In the genomic region with DNA sequence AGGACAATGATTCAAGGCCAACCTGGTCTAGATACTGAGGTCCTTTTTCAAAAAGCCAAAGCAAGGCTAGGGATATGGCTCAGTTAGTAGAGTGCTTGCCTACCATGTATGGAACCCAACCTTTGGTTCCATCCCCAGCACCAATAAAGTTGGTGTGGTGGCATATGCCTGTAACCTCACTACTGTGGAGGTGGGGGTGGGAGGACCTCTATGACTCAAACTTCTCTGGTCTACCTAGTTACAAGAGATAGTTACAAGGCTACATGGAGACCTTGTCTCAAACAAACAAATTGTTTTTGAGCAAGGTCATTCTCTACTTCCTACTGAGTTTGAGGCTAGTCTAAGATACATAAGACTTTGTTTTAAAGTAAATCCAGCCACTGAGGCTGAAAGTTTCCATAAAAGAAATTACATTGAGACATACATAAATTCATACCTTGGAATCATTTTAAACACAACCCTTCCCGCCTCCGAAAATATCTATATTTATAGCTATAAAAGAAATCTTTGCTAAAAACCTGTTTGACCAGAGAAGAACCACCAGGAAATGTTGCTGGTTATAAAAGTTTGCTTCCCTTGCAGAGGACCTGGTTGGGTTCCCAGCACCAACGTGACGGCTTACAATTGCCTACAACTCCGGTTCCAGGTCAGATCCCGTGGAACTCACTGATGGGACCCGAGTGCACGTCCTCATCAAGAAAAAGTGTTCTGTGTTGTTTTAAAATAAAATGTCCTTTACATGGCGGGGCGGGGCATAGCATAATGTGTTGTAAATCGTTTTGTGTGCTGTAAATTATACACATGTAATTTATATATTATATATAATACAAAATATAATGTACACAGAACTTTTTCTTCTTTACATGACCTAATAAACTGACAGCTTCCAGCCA, we compare ENCODE assay signal across 8 mouse cellular contexts. TPM values are rescaled to one million over a fixed set of nuclear protein-coding genes. Genes with fewer than 3 reads are reported as not detected.
DNase-seq lines count a peak whose midpoint lies in the region; ATAC-seq and TF ChIP-seq lines count a peak whose summit lies in the region.

No protein-coding gene starts in this region.

- intact Hi-C loops in gastrocnemius, postnatal 14 days (cut with DNase I; ENCODE audit: low total_unique reads) = no loop called here

- no peaks in the 10 kb centered on the region for H3K36me3 ChIP-seq in thymus, adult 2 months (ENCODE audit: control insufficient read depth, insufficient read depth, low read length)
- H3K36me3 ChIP-seq in kidney, embryonic 14.5 days (ENCODE audit: control insufficient read depth, insufficient read depth, low read length) = no peaks in the 10 kb centered on the region; the same call in 1 of the 2 replicates
- H3K36me3 ChIP-seq in liver, embryonic 14.5 days (replicated peaks; ENCODE audit: control insufficient read depth, insufficient read depth, low read depth) = no peaks in the 10 kb centered on the region; the same call in 1 of the 2 replicates

- peak; percentile 23 for DNase-seq in thymus, adult 2 months
- no peak for DNase-seq in thymus, postnatal 0 days (ENCODE audit: low spot score)
- DNase-seq in cerebellum, adult 9-11 months = peak; percentile 53
- DNase-seq in gastrocnemius, postnatal 14 days = peak; percentile 6
- DNase-seq in liver, embryonic 14.5 days (ENCODE audit: low read depth in 3 of 3, low spot score in 3 of 3) = no peak
- DNase-seq in right cerebral cortex, adult 18-20 months = peak; percentile 9

- peak overlapping the region; percentile 33 for H3K4me3 ChIP-seq in thymus, adult 2 months (ENCODE audit: control insufficient read depth, insufficient read depth, low read length)
- H3K4me3 ChIP-seq in kidney, embryonic 14.5 days (ENCODE audit: low read length) = peak overlapping the region; percentile 87
- peak overlapping the region; percentile 71 to 88 for H3K4me3 ChIP-seq in liver, embryonic 14.5 days (ENCODE audit: insufficient read depth in 1 of 2, low read depth in 2 of 2, low read length in 2 of 2)

- H3K4me2 ChIP-seq in kidney, embryonic 14.5 days (replicated peaks; ENCODE audit: low read depth, low read length) = peak overlapping the region; percentile 74
- peak overlapping the region; percentile 81 for H3K4me2 ChIP-seq in liver, embryonic 14.5 days (ENCODE audit: low read depth)

- H3K4me1 ChIP-seq in thymus, adult 2 months (replicated peaks; ENCODE audit: control insufficient read depth, insufficient read depth, low read length) = peaks cover 10% of the 10 kb centered on the region
- 0 out of 2 replicates have a peak, but pooled peaks cover 10% of the 10 kb centered on the region for H3K4me1 ChIP-seq in kidney, embryonic 14.5 days (ENCODE audit: control insufficient read depth, insufficient read depth, low read length)
- H3K4me1 ChIP-seq in liver, embryonic 14.5 days (replicated peaks; ENCODE audit: control insufficient read depth in 2 of 2, insufficient read depth in 2 of 2, low read length in 1 of 2) = peaks cover 9 to 16% of the 10 kb centered on the region in 2 experiments

- TF ChIP-seq POLR2A in thymus, adult 2 months (IDR thresholded peaks at IDR 0.05; ENCODE audit: control insufficient read depth, extremely low read depth, insufficient read depth, low read length, poor library complexity) = no peak

- TF ChIP-seq CTCF in thymus, adult 2 months (IDR thresholded peaks at IDR 0.05; ENCODE audit: borderline replicate concordance, control insufficient read depth, extremely low read depth, insufficient read depth, low read length, poor library complexity) = no peak
- TF ChIP-seq CTCF in liver, embryonic 14.5 days (IDR thresholded peaks at IDR 0.05; ENCODE audit: low read depth) = no peak

- H3K27me3 ChIP-seq in thymus, adult 2 months (ENCODE audit: control insufficient read depth, insufficient read depth, low read length) = no peaks in the 10 kb centered on the region
- H3K27me3 ChIP-seq in kidney, embryonic 14.5 days (ENCODE audit: control insufficient read depth, insufficient read depth, low read length) = no peaks in the 10 kb centered on the region
- H3K27me3 ChIP-seq in liver, embryonic 14.5 days (ENCODE audit: control insufficient read depth, insufficient read depth, low read length) = no peaks in the 10 kb centered on the region; the same call in 1 of the 2 replicates

- WGBS in thymus, adult 2 months = 13% methylated on average over 11 of the region's 11 CpGs
- WGBS in kidney, embryonic 14.5 days = 10% methylated on average over 11 of the region's 11 CpGs
- WGBS in liver, embryonic 14.5 days (ENCODE audit: insufficient replicate concordance) = 7% methylated on average over 11 of the region's 11 CpGs

- peak overlapping the region; percentile 38; the same call in 1 of the 2 replicates for H3K27ac ChIP-seq in thymus, adult 2 months (ENCODE audit: control insufficient read depth, insufficient read depth, low read length)
- H3K27ac ChIP-seq in kidney, embryonic 14.5 days (ENCODE audit: low read depth, low read length) = no peak overlapping the region; the same call in 1 of the 2 replicates
- peak overlapping the region; percentile 75 for H3K27ac ChIP-seq in liver, embryonic 14.5 days

- peak overlapping the region; percentile 47; the same call in 1 of the 2 replicates for H3K9ac ChIP-seq in kidney, embryonic 14.5 days (ENCODE audit: low read depth, low read length)
- H3K9ac ChIP-seq in liver, embryonic 14.5 days (replicated peaks) = peak overlapping the region; percentile 71

- H3K9me3 ChIP-seq in kidney, embryonic 14.5 days (ENCODE audit: control insufficient read depth, low read length) = no peaks in the 10 kb centered on the region
- no peaks in the 10 kb centered on the region for H3K9me3 ChIP-seq in liver, embryonic 14.5 days (ENCODE audit: control insufficient read depth, low read length)

- TF ChIP-seq EP300 in liver, embryonic 14.5 days (IDR thresholded peaks at IDR 0.05; ENCODE audit: low read depth) = no peak

- ATAC-seq in kidney, embryonic 14.5 days (ENCODE audit: low FRiP score, low TSS enrichment) = no peak; the same call in none of the 2 replicates
- ATAC-seq in liver, embryonic 14.5 days (ENCODE audit: insufficient read depth) = peak; percentile 16; the same call in 1 of the 2 replicates
- ATAC-seq in megakaryocyte-erythroid progenitor cell, adult 5-6 weeks (replicated peaks; ENCODE audit: low FRiP score, low TSS enrichment, poor library complexity, severe bottlenecking) = no peak

RNA-seq across cellular contexts. Expression of gene Nop58, which starts 0.6 kb away (rescaled TPM):
- polyA plus RNA-seq in thymus, adult 2 months (2012; rRNA removed) = 52.3 and 58.5 TPM in 2 replicates
- 251 and 273 TPM in 2 replicates for polyA plus RNA-seq in thymus, postnatal 0 days (2015; fragmentation: Nextera tagmentation; extraction: Ambion mirVana)
- 10 to 100 TPM; 25.7 to 33.5 TPM for total RNA-seq in gastrocnemius, postnatal 14 days (2021)
- 298 and 318 TPM in 2 replicates for polyA plus RNA-seq in kidney, embryonic 14.5 days (2014; fragmentation: Nextera tagmentation; extraction: Ambion mirVana)
- polyA plus RNA-seq in liver, embryonic 14.5 days (2012; rRNA removed) = 35.5 and 76.0 TPM in 2 replicates
- 124 and 132 TPM in 2 replicates for polyA plus RNA-seq in liver, embryonic 14.5 days (2014; fragmentation: Nextera tagmentation; extraction: Ambion mirVana)
- total RNA-seq in megakaryocyte-erythroid progenitor cell, adult 5-6 weeks (2014; fragmentation: Nextera tagmentation) = 255 and 369 TPM in 2 replicates
- 2,583 and 2,929 TPM in 2 replicates for total RNA-seq in megakaryocyte-erythroid progenitor cell, adult 5-6 weeks (2017)

RNA-seq across cellular contexts. Expression of gene Sumo1, which starts 13.5 kb away (rescaled TPM):
- polyA plus RNA-seq in thymus, adult 2 months (2012; rRNA removed) = 18.3 and 21.8 TPM in 2 replicates
- polyA plus RNA-seq in thymus, postnatal 0 days (2015; fragmentation: Nextera tagmentation; extraction: Ambion mirVana) = 462 and 481 TPM in 2 replicates
- 10 to 100 TPM; 54.3 to 61.5 TPM for total RNA-seq in gastrocnemius, postnatal 14 days (2021)
- polyA plus RNA-seq in kidney, embryonic 14.5 days (2014; fragmentation: Nextera tagmentation; extraction: Ambion mirVana) = 460 and 593 TPM in 2 replicates
- 29.6 and 42.5 TPM in 2 replicates for polyA plus RNA-seq in liver, embryonic 14.5 days (2012; rRNA removed)
- 152 and 153 TPM in 2 replicates for polyA plus RNA-seq in liver, embryonic 14.5 days (2014; fragmentation: Nextera tagmentation; extraction: Ambion mirVana)
- 201 and 227 TPM in 2 replicates for total RNA-seq in megakaryocyte-erythroid progenitor cell, adult 5-6 weeks (2014; fragmentation: Nextera tagmentation)
- 163 and 238 TPM in 2 replicates for total RNA-seq in megakaryocyte-erythroid progenitor cell, adult 5-6 weeks (2017)

Comparison
In these comparisons a context has a peak if more than half of its experiments do, and no peak if none do; other contexts are left out.
1. DNase-seq: peak in thymus, adult 2 months (single experiment), cerebellum, adult 9-11 months (single experiment), gastrocnemius, postnatal 14 days (single experiment) and right cerebral cortex, adult 18-20 months (single experiment); none in thymus, postnatal 0 days (single experiment) and liver, embryonic 14.5 days (0 of 3).
2. H3K4me3 ChIP-seq: peak in every context shown above with its lines; median percentile 87 in kidney, embryonic 14.5 days; 80 in liver, embryonic 14.5 days; 33 in thymus, adult 2 months.